Mouse (Mus musculus): ENCODE measurements around the gene Rab3b.

DNA sequence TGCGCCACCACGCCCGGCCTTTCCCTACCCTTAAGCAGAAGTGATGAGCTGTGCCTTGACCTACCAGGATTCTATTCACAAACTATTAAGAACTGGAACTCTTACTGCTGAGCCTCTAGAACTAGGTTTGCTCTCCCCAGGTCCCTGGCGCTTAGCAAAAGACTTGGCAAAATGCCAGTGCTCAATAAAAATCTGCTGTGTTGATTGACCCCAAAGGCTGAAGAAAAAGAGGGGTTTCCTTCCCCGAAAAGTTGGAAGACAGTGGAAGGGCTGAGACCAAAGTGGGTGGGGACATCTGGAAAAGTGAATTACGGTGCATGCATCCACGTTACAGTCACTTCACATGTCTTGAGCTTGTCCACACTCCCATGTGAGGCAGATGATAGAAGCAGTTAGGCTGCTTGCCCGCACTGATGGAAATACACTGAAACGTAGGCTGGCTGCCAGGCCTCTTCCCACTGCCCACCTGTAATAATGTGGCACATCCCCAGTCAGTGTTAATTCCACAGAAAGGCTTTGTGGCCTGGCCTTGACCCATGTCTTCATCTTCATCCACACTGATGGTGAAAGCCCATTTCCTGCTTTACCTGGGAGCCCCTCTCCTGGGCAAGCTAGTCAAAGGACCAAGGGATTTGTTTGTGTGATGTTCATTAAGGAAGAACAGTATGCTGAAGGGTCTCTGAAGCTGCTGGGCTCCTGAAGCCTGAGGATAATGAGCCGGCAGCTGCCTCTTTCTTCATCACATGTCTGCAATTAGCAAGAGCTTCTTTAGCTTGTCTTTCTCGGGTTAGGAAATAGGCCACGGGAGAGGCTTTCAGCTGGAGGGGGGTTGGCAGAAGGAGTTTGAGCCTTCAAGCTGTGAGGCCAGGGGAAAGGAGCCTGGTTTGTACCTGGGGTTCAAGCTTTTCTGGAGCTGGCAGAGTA is 59.2 kb downstream of the Rab3b start:
- no peak for TF ChIP-seq CTCF (IDR thresholded peaks at IDR 0.05; ENCODE audit: low read depth)
- no peak for TF ChIP-seq EP300 (IDR thresholded peaks at IDR 0.05; ENCODE audit: low read depth)
